Mouse (Mus musculus) lung, embryonic 14.5 days (tissue): Measurements from ENCODE around the gene Uba2. TPM values are rescaled to one million over a fixed set of nuclear protein-coding genes. Genes with fewer than 3 reads are reported as not detected.
"Not testable (repeated sequence)": the region's sequence is repeated elsewhere in the genome, so short reads cannot be mapped to it uniquely, and the experiment has no call there.

ENCODE experiments used
- ATAC-seq: fragments of 200-750 bp; cut with Nextera tagmentation; 2 replicates; pipeline ENCODE4 v1.8.0; 2017; ENCODE audit warnings: mild to moderate bottlenecking, moderate TSS enrichment, moderate library complexity; ENCODE audit not compliant: insufficient read depth
- DNase-seq: peaks from one replicate; pipeline ENCODE4 v3.0.0-alpha.2; 2015
- H3K27ac ChIP-seq: fragments of 300-500 bp; sonication (generic); 2 replicates; pipeline ENCODE4 v1.5.1; 2014; ENCODE audit warnings: low read depth, mild to moderate bottlenecking, moderate library complexity
- H3K27me3 ChIP-seq: fragments of 300-500 bp; sonication (generic); 2 replicates; pipeline ENCODE4 v1.6.1; 2014; ENCODE audit warnings: low read length, control low read depth; ENCODE audit not compliant: insufficient read depth
- H3K36me3 ChIP-seq: fragments of 300-500 bp; sonication (generic); 2 replicates; pipeline ENCODE4 v1.6.1; 2014; ENCODE audit warnings: control low read depth; ENCODE audit not compliant: insufficient read depth
- H3K4me1 ChIP-seq: fragments of 300-500 bp; sonication (generic); 2 replicates; pipeline ENCODE4 v1.6.1; 2014; ENCODE audit warnings: antibody characterized with exemption, control low read depth; ENCODE audit not compliant: insufficient read depth
- H3K4me2 ChIP-seq: fragments of 300-500 bp; sonication (generic); 2 replicates; pipeline ENCODE4 v1.6.1; 2014; ENCODE audit warnings: mild to moderate bottlenecking
- H3K4me3 ChIP-seq: fragments of 300-500 bp; sonication (generic); 2 replicates; pipeline ENCODE4 v1.5.1; 2014; ENCODE audit warnings: low read depth, low read length
- H3K9ac ChIP-seq: fragments of 300-500 bp; sonication (generic); 2 replicates; pipeline ENCODE4 v1.6.1; 2014
- H3K9me3 ChIP-seq: fragments of 300-500 bp; sonication (generic); 2 replicates; pipeline ENCODE4 v1.6.1; 2016; ENCODE audit warnings: low read depth, low read length, control low read depth
- CTCF ChIP-seq: IDR thresholded peaks from 2 replicates; pipeline ENCODE4 v1.5.1; 2016; ENCODE audit warnings: antibody characterized with exemption, low read depth
- WGBS: fragments of 180-500 bp; shearing (Covaris S2); extraction: QIAGEN DNeasy Blood & Tissue Kit; methylation state at CpG from one replicate; pipeline ENCODE4 v1.1.7; 2014; 5-methylcytosine and 5-hydroxymethylcytosine counted together
- polyA plus RNA-seq: library from polyadenylated mRNA; unstranded; fragments of >200 nt; fragmentation: Nextera tagmentation; extraction: Ambion mirVana; gene quantifications from 2 replicates; pipeline ENCODE4 v1.2.1, GENCODE M21; 2014

Gene Uba2
- polyA plus RNA-seq, 1 experiment from 2014 or later, result 229 TPM

- H3K4me3 ChIP-seq, result no peak overlapping the region
- TF ChIP-seq CTCF, result no peak
- no peaks in the 10 kb centered on the region for H3K4me1 ChIP-seq
- peaks cover 98% of the 10 kb centered on the region for H3K36me3 ChIP-seq
- H3K27me3 ChIP-seq, result no peaks in the 10 kb centered on the region
- 86% methylated on average over 6 of the region's 6 CpGs for WGBS
- no peak overlapping the region for H3K27ac ChIP-seq
- ATAC-seq (no peak), DNase-seq (no peak)
- H3K9ac ChIP-seq, result no peak overlapping the region
- no peak overlapping the region for H3K4me2 ChIP-seq
- H3K9me3 ChIP-seq, result no peaks in the 10 kb centered on the region
Observed at GRCm38 (mm10) chr7:34206331-34206730, 36.9 kb upstream of the Uba2 start.

DNA sequence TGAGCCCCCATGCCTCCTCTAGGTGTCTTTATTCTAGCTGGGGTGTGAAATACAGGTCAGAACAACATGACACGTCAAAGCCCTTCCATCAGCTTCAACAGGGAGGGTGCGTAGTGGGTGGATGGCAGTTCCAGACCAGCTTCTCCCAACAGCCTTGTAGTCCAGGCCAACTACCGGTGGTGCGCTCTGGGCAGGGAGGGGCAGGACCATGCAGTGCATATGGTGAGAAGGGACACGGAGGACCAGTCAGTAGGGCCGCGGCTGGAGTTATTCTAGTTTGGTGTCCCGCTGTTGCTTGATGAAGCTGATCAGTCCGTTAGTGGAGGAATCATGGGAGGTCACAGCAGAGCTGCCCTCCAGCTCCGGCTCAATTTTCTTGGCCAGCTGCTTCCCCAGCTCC is 32.7 kb upstream of the Uba2 start:
- H3K9me3 ChIP-seq, H3K4me2 ChIP-seq, H3K27ac ChIP-seq, DNase-seq, H3K9ac ChIP-seq, H3K4me3 ChIP-seq, H3K4me1 ChIP-seq, H3K27me3 ChIP-seq, ATAC-seq: not testable (repeated sequence)
- 87% methylated on average over 10 of the region's 10 CpGs for WGBS
- peaks cover 64% of the 10 kb centered on the region for H3K36me3 ChIP-seq

GRCm38 (mm10) chr7:34200829-34201228 is 31.4 kb upstream of the Uba2 start:
- Histone ChIP-seq H3K9me3 (no peaks in the 10 kb centered on the region), H3K4me3 (no peak overlapping the region), H3K27me3 (no peaks in the 10 kb centered on the region), H3K4me2 (no peak overlapping the region), H3K36me3 (peaks cover 51% of the 10 kb centered on the region), H3K27ac (no peak overlapping the region), H3K9ac (no peak overlapping the region), H3K4me1 (no peaks in the 10 kb centered on the region)
- TF ChIP-seq CTCF, result no peak
- no peak for ATAC-seq
- WGBS, result 99% methylated on average over 2 of the region's 2 CpGs
- DNase-seq, result no peak

- H3K36me3 ChIP-seq, result peaks cover 33% of the 10 kb centered on the region
- 36% methylated on average over 3 of the region's 3 CpGs for WGBS
- no peaks in the 10 kb centered on the region for H3K4me1 ChIP-seq
- no peak overlapping the region for H3K9ac ChIP-seq
- no peak for ATAC-seq
- H3K4me2 ChIP-seq, result no peak overlapping the region
- H3K9me3 ChIP-seq, result no peaks in the 10 kb centered on the region
- no peaks in the 10 kb centered on the region for H3K27me3 ChIP-seq
- peak; percentile 52 for TF ChIP-seq CTCF
- peak; percentile 58 for DNase-seq
- no peak overlapping the region for H3K4me3 ChIP-seq
- no peak overlapping the region for H3K27ac ChIP-seq
Observed at GRCm38 (mm10) chr7:34198346-34198745, 28.9 kb upstream of the Uba2 start.

GRCm38 (mm10) chr7:34196132-34197128 is 27.0 kb upstream of the Uba2 start, which contains the start of gene Pdcd2l:
Pdcd2l (minus strand) TSS chr7:34196661.
- H3K36me3 ChIP-seq, result peaks cover 30% of the 10 kb centered on the region
- H3K9ac ChIP-seq, result peak within 1 kb of the TSS; percentile 89
- H3K27me3 ChIP-seq, result no peaks in the 10 kb centered on the region
- peak; percentile 95 for DNase-seq
- peak; percentile 94 for ATAC-seq
- 2% methylated on average over 70 of the region's 70 CpGs for WGBS
- no peaks in the 10 kb centered on the region for H3K9me3 ChIP-seq
- H3K4me1 ChIP-seq, result no peaks in the 10 kb centered on the region
- no peak for TF ChIP-seq CTCF
- peak within 1 kb of the TSS; percentile 65; the same call in 1 of the 2 replicates for H3K27ac ChIP-seq
- H3K4me3 ChIP-seq, result peak within 1 kb of the TSS; percentile 98
- peak within 1 kb of the TSS; percentile 82 for H3K4me2 ChIP-seq

GRCm38 (mm10) chr7:34195632-34196031 is 26.2 kb upstream of the Uba2 start:
- Histone ChIP-seq H3K4me3 (peak overlapping the region; percentile 98), H3K9ac (peak overlapping the region; percentile 89), H3K27me3 (no peaks in the 10 kb centered on the region), H3K36me3 (peaks cover 22% of the 10 kb centered on the region; the same call in 1 of the 2 replicates), H3K4me1 (no peaks in the 10 kb centered on the region), H3K27ac (0 out of 2 replicates have a peak overlapping the region, but pooled peaks have one; percentile 65), H3K4me2 (peak overlapping the region; percentile 82), H3K9me3 (no peaks in the 10 kb centered on the region)
- TF ChIP-seq CTCF, result peak; percentile 39; the same call in 1 of the 2 replicates
- ATAC-seq (no peak; the same call in 1 of the 2 replicates), DNase-seq (peak; percentile 19)
- WGBS, result 45% methylated on average over 3 of the region's 3 CpGs

GRCm38 (mm10) chr7:34192825-34193224 is 23.4 kb upstream of the Uba2 start:
- DNase-seq, result no peak
- Histone ChIP-seq H3K27me3 (no peaks in the 10 kb centered on the region), H3K9me3 (no peaks in the 10 kb centered on the region), H3K4me3 (no peak overlapping the region), H3K4me2 (no peak overlapping the region), H3K36me3 (peaks cover 43% of the 10 kb centered on the region), H3K4me1 (no peaks in the 10 kb centered on the region), H3K9ac (no peak overlapping the region), H3K27ac (no peak overlapping the region)
- 90% methylated on average over 6 of the region's 6 CpGs for WGBS
- no peak for TF ChIP-seq CTCF
- no peak for ATAC-seq
